Mouse (Mus musculus): ENCODE results near the gene Igf1.
A peak's percentile ranks its signal among the peaks of the same experiment; 100 is the strongest.

The Igf1 gene

GRCm38 (mm10) chr10:87858013-87858806 lies at the start of gene Igf1:
Igf1 (plus strand) TSS chr10:87858265.
- DNase-seq (ENCODE audit: low spot score) = no peak

DNA sequence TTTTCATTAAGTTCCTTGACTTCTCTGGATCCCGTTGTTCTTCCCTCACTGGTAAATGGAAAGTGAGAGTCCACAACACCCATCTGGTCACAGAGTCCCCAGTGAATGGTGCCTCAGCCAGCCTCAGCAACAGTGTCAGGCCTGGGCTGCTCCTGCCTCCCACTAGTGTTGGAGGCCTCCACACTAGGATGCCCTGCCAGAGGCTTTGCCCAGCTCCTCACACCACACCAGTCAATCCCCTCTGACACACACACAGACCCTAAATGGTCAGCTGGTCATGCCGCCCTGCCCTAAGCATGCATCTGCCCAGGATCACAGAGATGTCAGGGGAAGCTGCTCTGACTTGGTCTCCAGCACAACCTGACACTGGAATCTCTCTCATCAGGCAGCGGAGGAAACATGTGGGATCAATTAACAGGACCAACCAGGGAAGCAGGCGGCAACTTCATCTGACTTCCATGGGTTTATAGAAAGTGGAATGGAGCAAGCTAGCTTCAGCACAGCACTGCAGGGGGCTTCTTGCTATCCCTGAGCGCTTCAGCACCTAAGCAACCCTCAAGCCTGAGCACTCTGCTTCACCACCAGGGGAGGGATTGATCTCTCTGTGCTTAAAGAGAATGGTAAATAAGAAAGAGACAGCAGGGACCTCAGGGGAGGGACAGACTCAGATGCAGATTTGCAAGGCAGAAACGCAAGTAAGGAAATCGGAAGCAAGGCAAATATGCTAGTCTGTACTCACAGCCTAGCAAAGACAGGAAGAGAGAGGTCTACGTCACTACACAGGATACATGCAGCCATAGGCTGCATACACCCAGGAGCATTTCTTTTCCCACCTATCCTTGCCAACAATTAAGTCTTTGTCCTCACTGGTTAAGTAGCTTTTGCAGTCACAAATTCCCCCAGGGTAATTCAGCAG lies 45.6 kb upstream of the Igf1 start:
- DNase-seq (ENCODE audit: low spot score) = no peak

GRCm38 (mm10) chr10:87813073-87813590 lies 44.9 kb upstream of the Igf1 start:
- no peak for DNase-seq (ENCODE audit: low spot score)

- DNase-seq (ENCODE audit: low spot score) = no peak
These were observed 41.2 kb upstream of the Igf1 start for GRCm38 (mm10) chr10:87816861-87817260.

DNA sequence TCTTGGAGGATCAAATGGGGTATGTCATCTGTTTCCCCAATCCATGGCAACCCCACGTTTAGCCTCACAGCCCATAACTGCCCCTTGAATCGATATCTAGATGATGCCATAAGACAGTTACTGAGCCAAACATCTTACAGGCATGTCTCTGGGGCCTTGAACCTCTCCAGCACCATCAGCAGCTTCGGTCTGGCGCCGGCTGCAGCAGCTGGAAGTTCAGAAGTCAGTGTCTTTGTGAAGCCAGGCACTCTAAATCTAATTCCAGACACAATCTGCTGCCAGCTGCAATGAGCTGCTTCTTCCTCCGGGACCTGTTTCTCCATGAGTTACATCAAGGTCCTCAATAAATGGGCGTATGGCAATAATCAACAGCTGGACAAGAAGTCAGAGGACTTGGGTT lies 40.3 kb upstream of the Igf1 start:
- DNase-seq (ENCODE audit: low spot score) = no peak

- DNase-seq (ENCODE audit: low spot score) = no peak
These were observed 36.2 kb upstream of the Igf1 start for GRCm38 (mm10) chr10:87821906-87822305.

DNA sequence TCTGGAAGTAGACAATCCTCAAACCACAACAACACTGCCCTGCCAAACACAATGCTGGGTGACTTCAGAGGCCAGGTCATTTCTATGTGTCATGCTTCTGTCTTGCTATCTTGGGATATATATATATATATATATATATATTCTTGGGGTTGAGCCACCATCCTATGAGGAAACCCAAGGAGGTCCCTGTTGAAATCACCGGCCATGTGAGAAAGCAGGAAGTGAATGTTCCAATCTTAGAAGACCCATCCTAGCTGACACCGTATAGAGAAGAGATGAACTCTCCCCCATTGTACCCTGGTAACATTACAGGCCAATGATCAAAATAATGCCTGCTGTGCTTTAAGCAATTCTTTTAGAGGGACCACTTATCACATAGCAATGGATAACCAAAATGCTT lies 28.1 kb upstream of the Igf1 start:
- no peak for DNase-seq (ENCODE audit: low spot score)

DNA sequence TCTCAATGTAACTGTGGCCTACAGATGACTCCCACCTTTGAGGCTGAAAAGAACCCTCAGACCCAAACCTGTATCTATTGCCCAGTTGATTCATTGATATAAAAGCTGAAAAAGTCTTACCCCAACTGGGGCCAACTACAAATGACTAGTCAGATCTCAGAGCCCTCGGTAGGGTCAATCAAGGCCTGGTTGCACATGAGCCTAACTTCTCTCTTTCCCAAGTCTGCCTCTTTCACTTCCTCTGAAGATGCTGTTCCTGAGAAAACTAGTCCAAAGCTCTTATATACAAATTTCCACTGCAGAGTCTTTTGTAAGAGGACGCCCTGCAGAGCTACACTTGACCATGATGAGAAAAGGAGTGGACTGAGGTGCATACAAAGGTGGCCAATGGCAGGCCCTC lies 27.4 kb upstream of the Igf1 start:
- no peak for DNase-seq (ENCODE audit: low spot score)

- DNase-seq (ENCODE audit: low spot score) = no peak
These were observed 26.0 kb upstream of the Igf1 start for GRCm38 (mm10) chr10:87832101-87832500.

DNA sequence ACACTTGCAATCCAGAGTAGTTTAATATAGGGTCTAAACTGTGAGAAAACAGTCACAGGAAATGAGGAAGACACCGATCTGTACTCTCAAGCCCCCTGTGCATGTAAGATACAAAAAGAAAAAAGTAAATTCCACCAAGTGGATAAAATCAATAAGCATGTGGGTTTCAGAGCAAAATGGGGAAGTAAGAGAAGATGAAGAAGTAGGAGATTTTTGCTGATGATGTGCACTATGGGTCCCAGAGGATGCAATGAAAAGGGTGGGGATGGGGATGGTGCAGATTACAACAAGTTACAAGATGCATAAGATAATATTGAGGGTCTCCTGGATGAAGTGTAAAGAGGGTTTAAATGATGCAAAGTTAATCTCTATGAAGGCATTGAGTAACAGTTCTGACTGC lies 18.6 kb upstream of the Igf1 start:
- no peak for DNase-seq (ENCODE audit: low spot score)

DNA sequence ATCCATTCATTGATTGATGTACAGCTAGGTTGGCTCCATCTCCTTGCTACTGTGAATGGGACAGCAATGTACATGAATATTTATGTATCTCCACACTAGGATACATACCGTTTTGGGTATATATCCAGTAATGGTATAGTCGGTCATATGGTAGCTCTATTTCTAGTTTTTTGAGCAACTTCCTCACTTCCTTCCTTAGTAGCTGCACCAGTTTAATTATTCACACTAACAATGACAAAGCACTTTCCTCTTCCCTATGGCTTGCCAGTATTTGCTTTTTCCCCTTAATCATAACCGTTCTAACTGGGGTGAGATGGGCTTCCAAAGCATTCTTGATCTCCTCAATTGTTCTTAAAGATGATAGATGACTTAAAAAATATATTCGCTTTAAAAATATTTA lies 15.6 kb upstream of the Igf1 start:
- no peak for DNase-seq (ENCODE audit: low spot score)

DNA sequence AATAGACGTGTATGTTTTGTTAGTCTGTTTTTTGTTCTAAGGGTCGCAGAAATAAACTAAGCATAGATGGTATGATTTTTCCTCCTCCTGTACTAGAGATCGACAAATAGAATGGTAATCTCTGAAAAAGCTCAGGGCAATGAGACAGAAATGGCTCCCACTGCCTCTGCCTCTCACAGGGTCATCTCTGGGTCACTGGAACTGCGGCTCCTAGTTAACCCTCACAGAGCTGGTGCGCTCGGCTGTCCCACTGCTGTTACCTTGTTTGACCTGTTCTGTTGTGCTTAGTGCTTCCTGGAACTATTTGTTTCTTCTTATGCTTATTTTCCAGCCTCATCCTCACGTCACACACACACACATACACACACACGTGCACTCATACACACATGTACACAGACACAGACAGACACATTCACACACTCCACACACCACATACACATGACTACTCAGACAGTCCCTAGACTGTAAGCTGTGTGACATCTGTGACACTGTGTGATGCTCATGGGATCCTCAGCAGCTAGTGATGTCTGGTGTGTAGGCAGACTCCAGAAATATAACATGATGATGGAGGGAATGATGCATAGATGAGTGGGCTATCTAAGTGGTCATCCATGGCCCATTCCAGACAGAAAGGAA lies 13.0 kb upstream of the Igf1 start:
- DNase-seq (ENCODE audit: low spot score) = no peak

DNA sequence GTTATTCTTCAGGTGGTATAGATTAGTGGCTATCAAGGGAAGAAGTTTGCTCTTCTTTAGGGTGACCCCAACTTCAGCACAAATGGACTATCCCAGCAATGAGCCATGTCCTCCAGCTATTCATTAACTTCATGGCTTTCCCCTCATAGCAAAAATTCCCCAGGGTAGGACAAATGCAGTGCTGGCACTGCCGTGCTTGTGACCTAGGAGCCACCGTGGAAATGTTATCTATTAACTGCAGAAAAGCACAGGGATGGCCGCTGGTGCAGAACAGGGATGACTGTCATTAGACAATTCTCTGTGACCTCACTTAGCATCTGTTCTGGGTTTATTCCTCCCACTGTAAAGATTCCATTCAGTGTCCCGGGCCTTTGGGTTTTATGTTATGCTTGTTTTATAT lies 10.2 kb upstream of the Igf1 start:
- no peak for DNase-seq (ENCODE audit: low spot score)

GRCm38 (mm10) chr10:87848419-87848818 lies 9.6 kb upstream of the Igf1 start:
- DNase-seq (ENCODE audit: low spot score) = no peak

DNA sequence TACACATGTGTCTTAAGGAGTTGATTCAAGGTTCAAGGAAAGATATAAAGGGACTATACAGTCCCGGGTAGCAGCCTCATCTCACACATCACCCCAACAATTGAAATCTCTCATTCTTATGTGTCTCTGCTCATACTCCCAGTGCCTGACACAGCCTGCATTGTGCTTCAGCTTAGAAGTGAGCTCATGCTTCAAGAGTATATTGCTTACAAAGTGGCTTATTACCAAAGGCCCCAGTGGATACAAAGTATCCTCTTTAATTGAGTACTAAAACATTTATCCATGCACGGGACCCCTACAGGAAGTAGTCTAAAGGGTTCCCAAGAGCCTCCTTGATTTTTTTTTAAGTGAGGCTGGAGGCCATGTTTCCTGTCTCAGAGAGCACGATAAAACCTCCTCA lies 6.6 kb upstream of the Igf1 start:
- DNase-seq (ENCODE audit: low spot score) = no peak

DNA sequence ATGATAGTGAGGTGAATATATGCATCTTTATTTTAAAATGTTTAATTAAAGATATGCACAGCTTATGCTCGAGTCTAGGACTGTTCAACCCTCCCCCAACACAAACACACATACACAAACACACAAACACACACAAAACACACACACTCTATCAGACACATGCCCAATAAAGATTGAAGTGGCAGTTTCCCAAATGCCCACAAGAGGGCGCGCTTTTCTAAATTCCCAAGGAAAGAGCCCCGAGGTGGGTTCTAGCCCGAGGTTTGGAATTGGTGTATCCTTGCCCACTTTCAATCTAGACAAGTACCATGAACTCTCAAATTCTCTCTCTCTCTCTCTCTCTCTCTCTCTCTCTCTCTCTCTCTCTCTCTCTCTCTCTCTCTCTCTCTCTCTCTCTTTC lies 3.7 kb upstream of the Igf1 start:
- DNase-seq (ENCODE audit: low spot score) = peak; percentile 3

DNA sequence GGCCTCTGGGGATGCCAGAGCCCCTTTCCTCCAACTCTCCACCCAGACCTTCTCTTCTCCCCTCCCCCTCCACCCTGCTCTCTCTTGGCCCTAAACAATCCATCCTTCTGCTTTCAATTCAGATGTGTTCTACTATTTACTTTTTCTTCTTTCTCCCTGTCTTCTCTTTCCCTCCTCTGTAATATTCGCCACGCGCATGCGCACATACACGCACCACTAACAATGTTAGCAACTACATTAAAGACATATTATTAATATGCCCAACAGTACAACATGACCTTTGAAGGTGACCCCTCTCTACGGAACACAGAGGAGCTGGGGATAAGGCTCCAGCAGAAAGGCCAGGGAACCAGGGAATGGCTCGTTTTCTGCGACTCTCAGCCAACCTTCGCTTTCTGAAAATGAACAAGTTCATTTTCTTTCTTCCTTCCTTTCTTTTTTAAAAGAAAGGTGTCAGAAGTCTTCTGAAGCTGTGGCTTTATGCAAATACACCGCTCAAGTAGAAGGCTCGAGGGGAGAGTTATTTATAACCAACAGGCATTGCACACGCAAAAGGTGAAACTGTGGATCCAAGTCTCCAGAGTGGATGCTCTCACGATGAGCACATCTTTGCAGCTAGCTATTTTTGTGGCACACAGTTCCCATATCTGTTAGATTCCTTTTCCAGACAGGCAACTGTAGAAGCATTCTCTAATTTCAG lies 2.5 kb upstream of the Igf1 start:
- no peak for DNase-seq (ENCODE audit: low spot score)

DNA sequence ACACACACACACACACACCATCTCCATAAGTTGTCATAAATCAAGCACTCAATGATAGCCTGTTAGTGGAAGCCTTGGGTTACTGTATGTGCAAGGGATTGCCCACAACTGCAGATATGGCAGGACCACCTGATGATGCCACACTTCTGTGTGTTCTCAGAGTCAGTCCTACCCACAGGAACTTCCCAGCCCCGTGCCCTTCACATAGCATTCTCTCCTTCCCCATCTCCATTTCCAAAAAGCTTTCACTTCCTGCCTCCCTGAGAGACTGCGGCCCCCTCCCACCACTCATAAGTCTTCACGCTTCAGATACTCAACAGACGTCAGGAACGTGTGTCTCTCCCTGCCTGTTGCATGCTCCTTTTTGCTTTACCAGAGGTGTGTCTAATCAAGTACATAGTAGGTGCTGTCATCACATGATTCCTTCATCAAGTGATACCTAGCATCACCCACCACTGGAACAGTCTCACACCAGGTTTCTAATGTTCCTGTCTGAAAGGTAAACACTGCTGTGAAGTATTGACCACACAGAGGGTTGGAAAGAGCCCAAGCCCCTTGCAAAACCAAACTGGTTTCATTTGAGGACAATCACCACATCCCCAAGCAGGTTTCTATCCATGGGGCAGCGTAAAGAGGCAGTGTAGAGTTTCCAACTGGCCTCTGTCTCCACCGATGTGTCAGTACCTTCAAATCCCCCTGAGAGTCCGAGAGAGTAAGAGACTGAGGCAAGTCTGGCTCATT lies 680 bp upstream of the Igf1 start:
- DNase-seq (ENCODE audit: low spot score) = no peak

DNA sequence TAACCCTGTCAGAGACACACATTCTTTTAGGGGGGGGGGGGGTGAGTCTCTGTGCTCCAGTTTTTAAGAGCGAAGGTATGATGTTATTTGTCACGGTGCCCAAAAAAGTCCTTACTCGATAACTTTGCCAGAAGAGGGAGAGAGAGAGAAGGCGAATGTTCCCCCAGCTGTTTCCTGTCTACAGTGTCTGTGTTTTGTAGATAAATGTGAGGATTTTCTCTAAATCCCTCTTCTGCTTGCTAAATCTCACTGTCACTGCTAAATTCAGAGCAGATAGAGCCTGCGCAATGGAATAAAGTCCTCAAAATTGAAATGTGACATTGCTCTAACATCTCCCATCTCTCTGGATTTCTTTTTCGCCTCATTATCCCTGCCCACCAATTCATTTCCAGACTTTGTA lies 874 bp downstream of the Igf1 start:
- no peak for DNase-seq (ENCODE audit: low spot score)

DNA sequence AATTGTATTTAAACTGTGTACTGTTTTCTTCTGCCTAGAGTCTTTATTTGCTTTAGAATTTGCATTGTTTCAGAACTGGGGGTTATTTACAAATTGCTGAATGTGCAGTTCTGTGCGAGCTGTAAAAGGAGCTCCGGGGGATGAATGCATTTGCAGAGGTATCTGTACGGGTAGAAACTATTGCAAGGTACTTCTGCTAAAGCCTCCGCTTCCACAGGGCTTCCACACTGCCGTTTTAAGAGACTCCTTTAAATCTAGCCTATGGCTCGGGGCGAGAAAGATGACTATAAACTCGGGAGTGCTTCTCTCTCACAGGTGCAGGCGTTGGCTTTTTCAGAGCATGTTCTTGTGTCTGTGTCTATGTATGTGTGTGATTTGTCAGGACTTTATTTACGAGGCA lies 1.4 kb downstream of the Igf1 start:
- no peak for DNase-seq (ENCODE audit: low spot score)

Data from spleen, adult 12 weeks (tissue).